Mouse (Mus musculus): ENCODE results near the gene Smim5.
"Not testable (repeated sequence)": the region's sequence is repeated elsewhere in the genome, so short reads cannot be mapped to it uniquely, and the experiment has no call there.

The Smim5 gene

DNA sequence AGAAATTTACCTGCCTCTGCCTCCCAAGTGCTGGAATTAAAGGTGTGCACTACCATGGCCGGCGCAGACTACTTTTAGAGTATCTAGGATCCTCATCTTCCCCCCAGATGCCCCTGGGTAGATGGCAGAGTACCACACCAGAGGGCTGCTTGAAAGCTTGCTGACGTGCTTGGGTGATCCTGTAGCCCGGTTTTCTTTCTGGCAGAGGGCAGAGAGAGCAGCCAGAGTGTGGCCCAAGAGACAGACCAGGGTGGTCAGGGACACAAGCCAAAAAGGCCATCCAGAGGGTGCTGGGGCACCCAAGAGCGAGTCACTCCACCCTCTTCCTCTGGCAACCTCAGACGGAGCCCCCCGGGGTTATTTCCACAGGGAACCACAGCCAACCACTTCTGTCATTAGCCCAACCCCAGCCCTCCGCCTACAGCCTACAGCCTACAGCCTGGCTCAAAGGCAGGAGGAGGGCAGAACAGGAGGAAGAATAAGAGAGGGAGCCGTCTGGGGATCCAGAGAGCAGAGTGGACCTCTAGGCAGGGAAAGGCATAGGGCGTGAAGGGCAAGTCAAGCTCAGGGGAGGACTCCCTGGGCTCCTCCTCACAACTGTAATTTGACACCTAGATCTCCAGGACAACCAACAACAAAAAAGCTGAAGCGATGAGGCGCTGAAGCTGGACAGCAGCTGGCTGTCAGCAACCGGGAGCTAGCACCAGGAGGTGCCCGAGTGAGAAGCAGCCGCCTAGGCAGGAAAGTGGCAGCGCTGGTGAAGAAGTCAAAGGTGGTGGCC, at the start of gene Smim5:
Smim5 (plus strand) TSS at position 481 of the 781 bp plus-strand sequence.
- in situ Hi-C loops (cut with MboI, MseI), result no loop called here

DNA sequence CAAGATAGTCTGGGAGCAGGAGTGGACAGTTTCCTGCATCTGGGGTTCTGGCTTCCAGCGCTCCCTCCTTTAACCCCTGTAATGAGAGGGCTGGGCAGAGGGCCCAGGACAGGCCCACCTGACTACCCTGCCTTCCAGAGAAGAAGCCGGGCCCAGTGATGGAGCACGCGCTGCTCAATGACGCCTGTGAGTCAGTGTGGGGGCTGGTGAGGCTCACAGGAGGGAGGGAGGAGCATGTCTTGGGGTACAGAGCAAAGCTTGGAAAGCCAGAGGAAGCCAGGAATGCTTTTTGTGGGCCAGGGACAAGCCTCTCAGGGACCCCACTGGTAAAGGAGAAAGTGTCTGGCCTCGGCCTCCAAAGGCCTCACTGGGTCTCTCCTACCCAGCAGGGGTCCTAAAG, 45.1 kb upstream of the Smim5 start:
- in situ Hi-C loops (cut with MboI, MseI), result no loop called here

DNA sequence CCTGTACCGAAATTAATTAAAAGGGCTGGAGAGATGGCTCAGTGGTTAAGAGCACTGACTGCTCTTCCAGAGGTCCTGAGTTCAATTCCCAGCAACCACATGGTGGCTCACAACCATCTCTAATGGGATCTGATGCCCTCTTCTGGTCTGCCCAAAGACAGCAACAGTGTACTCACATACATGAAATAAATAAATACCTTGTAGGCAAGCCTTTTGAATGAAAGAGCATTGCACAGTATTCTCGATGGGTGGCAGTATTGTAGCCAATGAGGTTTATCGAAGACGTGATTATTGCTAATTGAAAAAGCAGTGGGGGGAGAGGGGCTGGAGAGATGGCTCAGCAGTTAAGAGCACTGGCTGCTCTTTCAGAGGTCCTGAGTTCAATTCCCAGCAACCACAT, 42.6 kb upstream of the Smim5 start:
- in situ Hi-C loops (cut with MboI, MseI), result not testable (repeated sequence)

DNA sequence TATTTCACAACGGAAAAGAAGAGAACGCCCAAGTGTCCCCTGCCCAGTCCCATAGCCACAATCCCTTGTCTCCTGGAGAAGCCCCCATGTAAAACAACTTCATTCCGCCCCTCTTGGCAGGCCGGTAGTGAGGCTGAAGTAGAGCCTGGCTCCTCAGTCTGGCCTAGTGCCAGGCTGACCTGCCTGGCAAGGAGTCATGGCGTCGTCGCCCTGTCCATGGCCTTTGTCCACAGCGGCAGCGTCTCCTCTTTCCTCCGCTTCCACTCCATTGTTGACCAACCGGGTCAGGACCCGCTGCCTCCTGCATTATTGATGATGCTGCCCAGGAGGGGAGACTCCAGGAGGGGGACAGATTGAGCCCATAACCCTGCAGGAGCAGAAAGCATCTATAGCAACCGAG, 41.8 kb upstream of the Smim5 start:
- in situ Hi-C loops (cut with MboI, MseI), result no loop called here

DNA sequence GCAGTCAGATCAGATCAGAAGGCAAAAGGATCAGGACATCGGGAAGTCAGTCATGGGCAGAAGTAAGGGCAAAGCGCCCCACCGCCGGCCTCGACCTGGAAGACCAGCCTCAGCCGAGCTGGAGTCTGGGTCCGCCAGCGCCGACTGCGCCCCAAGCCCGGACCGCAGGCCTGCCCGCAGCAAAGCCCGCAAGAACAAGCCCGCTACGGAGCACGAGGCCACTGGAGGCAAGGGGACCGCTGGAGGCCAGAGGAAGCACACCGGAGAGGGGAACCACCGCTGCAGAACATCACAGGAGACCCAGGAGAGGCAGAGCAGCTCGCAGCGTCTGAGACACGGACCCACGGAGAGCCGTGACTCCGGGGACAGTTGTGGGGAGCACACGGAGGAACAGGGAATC, 41.4 kb upstream of the Smim5 start, which contains the start of gene Myo15b:
Myo15b (plus strand) TSS at position 53 of the 400 bp plus-strand sequence.
- in situ Hi-C loops (cut with MboI, MseI), result no loop called here

DNA sequence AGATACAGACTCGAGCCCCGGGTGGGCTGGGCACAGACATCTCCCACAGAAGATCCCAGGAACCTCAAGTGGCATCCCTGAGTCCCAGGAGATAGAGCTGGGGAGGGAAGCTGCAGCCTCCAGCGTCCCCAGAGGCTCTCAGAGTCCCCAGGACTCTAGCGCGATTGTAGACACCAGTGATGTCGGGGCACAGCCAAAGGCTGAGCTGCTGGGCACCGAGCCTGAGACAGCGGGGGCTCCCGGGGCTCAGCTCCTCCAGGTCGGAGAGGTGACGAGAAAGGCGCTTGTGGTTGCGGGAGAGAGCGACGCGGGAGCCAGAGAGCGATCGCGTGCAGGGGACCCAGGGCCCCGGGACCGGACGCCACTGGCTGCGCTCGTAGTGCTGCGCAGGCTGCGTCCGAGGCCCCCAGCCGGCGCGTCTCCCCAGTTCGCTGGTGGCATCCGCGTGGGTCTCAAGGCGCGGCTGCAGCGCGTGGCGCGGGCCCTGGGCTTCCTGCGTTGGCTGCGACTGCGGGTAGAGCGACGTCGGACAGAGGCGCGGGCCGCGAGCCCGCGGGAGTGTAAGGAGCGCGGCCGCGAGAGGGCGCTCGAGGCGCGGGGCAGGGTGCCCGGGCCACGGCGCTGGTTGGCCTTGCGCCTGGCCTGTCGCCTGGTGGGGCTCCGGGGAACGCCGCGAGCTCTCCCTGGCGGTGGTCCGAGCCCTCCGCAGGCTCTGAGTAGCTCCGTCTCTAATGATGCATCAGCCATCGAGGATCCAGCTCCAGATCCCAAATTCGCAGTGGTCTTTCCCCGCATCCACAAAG, 40.4 kb upstream of the Smim5 start:
- in situ Hi-C loops (cut with MboI, MseI), result no loop called here

DNA sequence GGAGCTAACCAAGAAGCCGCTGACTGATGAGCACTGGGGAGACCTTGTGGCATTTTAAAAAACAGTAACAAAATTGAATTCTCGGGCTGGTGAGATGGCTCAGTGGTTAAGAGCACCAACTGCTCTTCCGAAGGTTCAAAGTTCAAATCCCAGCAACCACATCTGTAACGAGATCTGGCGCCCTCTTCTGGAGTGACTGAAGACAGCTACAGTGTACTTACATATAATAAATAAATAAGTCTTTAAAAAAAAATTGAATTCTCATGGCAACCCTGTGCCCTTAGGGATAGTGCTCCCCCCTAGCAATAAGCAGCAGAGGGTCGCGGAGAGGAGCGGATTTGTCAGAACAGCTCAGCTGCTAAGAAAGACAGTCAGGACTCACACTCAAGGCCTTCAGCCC, 35.9 kb upstream of the Smim5 start:
- in situ Hi-C loops (cut with MboI, MseI), result no loop called here

DNA sequence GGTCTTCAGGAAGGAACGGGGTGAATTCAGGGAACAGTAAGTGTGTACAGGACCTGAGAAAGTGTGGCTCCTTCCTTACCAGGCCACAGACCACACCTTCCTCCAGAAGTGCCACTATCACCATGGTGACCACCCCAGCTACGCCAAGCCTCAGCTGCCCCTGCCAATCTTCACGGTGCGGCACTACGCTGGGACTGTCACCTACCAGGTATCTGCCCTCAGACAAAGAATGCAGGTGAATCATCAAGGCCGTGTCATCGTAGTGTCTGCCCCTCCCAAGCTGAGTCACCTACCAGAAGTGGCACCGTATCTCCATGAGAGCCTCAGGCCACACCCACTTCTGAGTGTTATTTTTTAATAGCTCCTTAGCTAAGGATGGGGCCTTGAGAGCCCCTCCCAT, 30.4 kb upstream of the Smim5 start:
- in situ Hi-C loops (cut with MboI, MseI), result no loop called here

DNA sequence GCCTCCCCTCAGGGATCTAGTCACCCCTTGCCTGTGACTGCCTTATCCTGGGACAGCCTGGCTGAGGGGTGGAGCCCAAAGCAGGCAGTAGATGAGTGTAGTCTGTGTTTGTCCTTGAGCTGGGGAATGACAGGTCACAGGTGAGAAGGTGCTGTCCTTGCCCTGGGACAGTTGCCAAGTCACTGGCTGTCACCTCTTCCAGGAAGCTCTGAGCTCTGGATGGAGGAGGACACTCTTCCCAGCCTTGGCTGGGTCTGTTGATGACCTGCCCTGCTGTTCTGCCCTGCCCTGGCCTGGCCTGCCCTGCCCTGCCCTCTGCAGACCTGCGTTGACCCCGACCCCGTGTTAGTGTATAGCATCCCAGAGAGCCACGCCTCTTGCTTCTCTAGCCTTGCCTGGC, 27.3 kb upstream of the Smim5 start:
- in situ Hi-C loops (cut with MboI, MseI), result no loop called here

DNA sequence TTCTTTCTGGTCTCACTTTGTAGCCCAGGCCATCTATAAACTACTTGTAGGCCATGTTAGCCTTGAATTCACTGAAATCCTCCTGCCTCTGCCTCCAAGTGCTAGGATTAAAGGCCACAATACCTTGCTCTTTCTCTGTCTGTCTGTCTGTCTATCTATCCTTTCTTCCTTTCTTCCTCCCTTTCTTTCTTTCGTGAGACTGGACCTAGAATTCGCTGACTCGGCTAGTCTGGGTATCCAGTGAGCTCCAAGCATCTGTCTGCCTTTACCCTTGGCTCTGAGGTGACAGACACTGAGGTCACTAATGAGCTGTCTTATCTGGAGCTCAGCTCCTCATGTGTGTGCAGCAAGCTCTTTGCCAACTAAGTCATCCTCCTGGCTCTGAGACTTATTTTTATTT, 23.8 kb upstream of the Smim5 start:
- in situ Hi-C loops (cut with MboI, MseI), result no loop called here

DNA sequence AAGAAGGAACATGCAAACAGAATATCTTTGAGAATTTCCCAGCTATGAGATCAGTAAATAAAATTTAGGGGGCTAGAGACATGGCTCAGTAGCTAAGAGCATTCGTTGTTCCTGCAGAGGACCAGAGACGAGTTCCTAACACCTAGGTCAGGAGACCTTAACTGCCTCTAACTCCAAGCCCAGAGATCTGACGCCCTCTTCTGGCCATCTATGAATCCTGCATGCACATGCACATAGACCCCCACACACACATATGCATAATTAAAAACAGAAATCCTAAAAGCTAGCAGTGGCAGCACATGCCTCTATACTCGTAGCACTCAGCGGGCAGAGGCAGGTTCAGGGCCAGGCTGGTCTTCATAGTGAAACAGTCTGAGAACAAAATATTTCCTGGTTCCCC, 23.3 kb upstream of the Smim5 start:
- in situ Hi-C loops (cut with MboI, MseI), result no loop called here

DNA sequence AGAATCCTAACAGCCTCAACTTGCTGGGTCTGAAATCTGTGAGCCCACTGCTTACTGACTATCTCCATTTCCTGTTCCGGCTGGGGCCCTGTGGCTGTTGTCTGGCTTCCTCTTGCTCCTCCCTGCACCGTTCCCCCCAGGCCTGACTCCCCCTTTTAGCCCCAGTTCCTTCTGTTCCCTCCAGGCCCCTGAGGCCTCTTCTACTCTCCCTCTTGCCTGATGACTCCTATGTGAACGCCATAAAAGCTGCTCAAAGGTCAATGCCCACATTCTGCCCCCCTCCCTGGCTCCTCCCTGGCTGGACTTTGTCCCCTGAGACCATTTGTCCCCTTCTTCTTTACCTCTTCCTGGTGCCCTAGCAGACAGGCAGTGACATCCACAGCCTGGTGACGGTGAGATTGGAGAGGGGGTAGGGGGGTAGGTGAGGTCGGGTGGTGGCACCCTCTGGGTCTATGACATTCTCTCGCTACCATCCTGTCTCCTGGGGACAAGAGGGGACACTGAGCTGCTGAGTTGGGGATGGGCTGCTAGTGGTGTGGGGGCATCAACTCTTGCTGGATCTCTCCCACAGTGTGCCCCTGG, 22.5 kb upstream of the Smim5 start:
- in situ Hi-C loops (cut with MboI, MseI), result no loop called here

DNA sequence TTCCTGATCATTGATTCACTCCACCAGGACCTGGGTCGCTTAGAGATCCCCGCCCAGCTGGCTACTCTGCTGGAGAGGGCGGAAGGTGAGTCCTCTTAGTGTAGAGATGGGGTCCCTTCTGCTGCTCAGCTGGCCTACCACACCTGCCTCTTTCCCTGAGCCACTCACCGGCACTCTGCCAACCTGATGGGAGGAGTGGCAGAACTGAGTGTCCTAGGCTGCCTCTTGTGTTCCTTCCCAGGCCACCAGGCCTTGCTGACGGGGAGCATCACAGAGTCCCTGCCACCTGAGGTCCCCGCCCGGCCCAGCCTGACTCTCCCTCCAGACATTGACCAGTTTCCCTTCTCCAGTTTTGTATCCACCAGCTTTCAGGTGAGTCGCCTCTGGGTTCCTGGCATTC, 21.7 kb upstream of the Smim5 start:
- in situ Hi-C loops (cut with MboI, MseI), result no loop called here

DNA sequence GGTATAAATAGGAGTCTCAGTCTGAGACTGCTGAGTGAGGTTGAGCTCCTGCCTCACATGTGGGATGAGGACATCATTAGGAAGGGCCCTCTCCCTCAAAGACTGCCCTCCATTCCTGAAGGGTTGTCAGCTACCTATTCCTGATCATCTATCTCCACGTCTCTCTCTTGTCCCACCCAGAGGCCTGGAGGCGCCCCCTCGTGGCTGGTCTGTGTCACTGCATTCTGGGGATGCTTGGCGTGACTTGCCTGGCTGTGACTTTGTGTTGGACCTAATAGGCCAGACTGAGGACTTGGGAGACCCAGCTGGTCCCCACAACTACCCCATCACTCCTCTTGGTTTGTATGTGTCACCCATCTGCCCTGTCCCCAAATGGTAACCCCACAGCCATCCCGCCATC, 18.8 kb upstream of the Smim5 start:
- in situ Hi-C loops (cut with MboI, MseI), result no loop called here

DNA sequence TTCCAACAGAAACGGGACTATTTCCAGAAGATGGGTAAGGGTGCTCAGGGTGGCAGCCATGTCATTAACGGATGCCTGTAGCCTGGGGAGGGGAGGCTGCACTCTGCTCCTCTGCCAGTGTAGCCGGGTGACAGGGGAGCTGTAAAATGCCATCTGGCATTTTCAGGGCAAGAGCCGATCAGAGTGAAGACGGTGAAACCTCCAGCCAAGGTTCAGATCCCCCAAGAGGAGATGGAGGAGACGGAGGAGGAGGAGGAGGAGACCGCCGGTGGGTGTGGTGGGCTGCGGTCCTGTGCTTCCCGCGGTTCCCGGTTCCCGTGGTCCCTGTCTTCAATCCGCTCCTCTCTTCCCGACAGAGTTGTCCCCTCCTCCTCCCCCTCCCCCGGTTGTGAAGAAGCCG, 16.5 kb upstream of the Smim5 start:
- in situ Hi-C loops (cut with MboI, MseI), result no loop called here

DNA sequence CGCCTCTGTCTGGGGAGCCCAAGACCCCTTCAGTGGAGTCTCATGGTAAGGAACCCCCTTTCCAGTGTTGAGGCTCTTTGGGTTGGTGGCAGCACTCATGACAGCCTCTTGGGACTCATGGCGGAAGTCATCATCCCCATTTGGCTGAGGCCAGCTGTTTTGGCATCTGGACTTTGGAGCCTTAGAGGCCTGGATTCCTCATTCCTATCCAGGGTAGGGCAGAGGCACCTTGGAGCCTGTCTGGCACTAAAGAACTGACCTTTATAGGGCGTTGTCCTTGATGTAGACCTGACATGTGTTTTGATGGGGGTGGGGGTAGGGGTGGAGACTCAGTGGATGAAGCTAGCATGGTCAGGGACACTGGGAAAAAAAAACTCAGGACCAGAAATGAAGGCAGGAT, 15.4 kb upstream of the Smim5 start:
- in situ Hi-C loops (cut with MboI, MseI), result no loop called here

DNA sequence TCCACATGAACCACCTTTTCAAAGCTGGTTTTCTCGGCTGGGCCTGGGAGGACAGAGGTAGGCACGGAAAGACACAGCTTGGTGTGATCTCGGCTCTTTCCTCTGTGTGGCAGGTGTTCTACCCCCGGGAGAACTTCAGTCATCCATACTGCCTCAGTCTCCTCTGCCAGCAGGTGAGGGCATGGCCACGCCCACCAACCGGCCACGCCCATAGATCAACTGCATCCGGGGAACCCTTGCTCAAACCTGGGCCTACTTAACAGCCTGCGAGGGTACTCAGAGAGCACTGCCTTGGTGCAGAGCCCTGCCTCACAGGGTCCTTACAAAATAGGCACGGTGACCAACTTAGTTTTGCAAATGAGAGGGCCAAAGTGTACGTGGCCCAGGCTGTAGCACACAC, 14.5 kb upstream of the Smim5 start:
- in situ Hi-C loops (cut with MboI, MseI), result no loop called here

DNA sequence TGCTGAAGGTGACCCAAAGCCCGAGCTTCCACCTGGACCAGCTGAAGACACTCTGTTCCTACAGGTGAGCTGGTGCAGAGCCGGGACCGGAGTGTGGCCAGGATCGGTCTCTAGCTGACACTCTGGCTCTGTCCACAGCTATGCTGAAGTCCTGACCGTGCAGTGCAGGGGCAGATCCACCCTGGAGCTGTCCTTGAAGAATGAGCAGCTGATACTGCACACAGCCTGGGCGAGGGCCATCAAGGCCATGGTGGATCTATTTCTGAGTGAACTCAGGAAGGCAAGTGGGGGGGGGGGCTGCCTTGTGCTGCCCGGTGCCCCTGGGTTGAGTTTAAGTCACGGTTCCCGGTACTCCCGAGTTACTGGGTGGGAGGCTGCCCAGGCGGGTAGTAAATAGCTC, 13.3 kb upstream of the Smim5 start:
- in situ Hi-C loops (cut with MboI, MseI), result no loop called here

DNA sequence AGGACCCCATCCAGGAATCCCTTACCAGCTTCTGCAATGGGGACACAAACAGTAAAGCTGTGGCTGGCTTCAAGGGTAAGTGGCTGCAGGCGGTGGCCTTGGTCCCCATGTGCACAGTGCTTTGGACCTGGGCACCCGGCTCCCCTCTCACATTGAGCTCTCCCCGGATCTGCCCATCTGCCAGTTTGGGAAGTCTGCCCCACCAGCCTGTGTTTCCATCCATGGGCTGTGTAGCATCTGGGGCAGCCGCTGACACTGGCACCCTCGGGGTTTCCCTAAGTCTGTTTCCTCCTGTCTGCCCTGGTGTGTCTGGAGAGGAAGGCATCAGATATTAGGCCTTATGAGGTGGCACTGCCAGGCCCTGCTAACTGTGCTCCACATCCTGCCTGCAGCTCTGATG, 11.7 kb upstream of the Smim5 start:
- in situ Hi-C loops (cut with MboI, MseI), result no loop called here

DNA sequence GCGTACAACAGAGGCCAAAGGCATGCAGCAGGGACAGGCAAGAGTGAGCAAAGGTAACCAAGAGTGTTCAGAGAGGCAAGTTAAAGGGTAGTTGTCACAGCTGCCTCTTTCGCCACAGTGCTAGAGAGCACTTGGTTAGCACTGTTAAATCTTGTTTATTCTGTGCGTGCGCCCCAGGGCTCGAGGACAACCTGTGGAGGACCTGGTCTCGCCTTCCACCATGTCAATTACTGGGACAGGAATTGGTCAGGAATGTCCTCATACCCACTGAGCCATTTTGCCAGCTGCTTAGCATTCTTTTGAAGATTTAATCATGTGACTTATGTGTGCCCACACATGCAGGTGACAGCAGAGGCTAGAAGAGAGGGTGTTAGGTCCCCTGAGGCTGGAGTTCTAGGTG, 10.6 kb upstream of the Smim5 start:
- in situ Hi-C loops (cut with MboI, MseI), result no loop called here

DNA sequence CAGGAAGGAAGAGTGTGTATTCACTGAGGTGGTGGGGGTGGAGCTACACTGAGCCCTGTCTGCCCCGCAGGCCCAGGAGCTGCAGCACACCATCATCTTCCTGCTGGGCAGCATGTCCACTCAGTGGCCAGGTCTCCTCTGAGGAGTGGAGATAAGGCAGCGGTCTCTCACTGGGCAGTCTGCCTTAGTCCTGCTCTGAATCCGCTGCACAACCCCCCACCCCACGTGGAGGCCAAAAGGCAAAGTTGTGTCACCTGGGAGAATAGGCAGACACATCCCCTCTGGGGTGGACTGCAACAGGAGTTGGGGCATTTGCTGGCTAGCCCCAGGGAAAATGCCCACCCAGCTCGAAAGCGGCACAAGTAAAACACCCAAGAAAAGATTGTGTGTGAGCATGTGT, 7.6 kb upstream of the Smim5 start:
- in situ Hi-C loops (cut with MboI, MseI), result no loop called here

DNA sequence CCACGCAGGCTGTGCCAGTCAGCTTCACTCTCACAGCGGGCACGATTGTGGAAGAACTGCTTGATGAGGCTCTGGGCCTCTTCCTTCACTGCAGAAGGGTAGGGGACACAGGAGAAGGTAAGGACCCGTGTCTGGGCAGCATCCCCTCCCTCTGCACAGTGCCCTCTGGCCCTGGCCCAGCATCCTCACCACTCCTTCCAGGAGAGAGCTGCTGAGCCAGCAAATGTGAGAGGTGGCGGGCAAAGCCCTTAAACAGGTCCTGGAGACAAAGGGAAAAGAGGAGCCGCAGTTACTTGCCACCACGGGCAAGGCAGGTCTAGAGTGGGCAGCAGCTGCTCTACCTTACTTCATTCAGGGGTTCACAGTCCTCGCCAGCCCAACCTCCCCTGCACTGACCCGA, 6.7 kb upstream of the Smim5 start:
- in situ Hi-C loops (cut with MboI, MseI), result no loop called here
